Mouse (Mus musculus): Measurements from ENCODE around the gene Il34.

Il34 gene

DNA sequence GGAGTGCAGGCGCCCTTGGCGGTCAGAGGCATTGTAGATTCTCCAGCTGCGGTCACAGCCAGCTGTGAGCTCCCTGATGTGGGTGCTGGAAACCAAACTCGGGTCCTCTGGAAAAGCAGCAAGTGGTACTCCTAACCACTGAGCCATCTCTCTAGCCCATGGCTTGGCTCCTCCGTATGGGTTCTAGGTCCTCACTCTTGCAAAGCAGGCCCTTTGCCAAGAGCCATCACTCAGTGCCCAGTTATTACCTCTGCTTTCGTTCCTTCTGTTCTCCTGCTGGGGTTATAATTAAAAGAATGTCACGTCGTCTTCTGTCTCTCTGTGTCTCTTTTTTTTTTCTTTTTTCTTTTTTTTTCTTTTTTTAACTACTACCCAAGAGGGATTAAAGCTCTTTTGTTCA, 72.7 kb downstream of the Il34 start:
- no peak for DNase-seq (ENCODE audit: low spot score)

DNA sequence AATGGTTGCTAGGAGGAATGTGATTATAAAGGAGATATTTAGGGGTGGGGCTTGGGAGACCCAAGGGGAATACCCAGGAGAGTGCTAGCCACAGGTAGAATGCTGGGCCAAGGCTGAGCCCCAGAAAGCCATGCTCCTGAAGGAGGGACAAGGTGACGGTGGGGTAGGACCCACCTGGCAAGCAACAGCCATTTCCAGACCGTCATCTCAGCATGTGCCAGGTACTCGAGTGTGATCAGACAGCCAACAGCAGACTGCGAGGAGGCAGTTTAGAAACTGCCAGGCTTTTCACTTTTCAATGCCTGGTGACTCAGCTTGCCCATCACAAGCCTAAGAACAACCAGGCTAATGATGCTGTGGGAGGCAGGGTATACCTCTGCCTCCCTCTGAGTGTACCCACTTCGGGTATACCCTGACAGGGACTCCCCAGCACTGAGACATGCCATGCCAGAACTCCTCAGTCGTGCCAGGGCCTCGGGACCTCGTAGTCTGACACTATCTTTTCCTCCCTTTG, 74.3 kb downstream of the Il34 start:
- DNase-seq (ENCODE audit: low spot score), result no peak

DNA sequence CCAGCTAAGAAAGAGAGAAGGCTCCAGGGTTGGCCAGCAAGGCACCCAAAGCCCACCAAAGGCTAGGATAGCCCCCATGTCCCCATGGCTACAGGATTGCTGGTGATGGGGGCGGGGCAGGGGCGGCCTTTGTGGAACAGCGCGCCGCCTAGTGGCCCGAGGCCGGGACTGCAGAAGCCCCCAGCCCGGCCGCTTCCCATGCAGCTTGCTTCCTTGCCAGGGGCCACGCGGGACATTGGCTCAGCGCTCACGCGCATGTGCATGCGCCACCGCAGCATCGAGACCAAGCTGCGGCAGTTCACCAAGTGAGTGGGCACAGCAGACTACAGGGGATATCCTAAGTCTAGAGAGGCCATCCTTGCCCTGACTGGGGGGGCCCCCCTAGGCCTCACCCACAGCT, 78.8 kb downstream of the Il34 start:
- no peak for DNase-seq (ENCODE audit: low spot score)

DNA sequence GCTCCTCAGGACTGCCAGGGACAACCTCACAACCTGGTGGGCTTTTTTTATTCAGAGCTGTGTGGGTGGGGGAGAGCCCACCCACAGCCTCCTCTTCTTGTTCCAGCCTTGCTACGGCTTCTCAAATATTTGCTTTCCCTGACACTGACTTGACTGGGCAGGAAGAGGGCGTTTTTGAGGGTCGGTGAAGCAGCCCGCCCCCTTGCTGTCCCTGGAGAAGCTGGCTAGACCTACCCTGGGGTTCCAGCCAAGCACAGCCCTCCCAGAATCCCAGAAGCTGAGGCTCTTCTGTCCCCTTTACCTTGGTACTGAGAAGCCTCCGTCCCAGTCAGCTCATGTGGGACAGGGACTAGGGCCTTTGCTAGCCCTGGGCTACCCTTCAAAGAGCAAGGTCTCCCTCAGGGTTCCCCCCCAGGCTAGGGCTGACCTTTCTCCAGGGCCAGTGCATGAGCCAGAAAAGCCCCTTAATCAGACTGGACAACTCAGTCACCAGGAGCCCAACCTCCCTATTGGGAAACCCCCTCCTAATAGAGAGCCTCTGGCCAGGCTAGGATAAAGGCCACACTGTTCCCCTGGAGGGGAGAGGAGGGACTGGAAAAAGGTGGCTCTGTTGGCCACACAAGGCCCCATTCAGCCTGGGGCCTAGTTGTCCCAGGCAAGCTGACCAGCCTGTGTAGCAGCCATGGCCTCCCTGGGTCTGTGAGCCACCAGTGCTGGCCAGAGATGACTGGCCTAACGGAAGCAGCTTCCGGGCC, 80.5 kb downstream of the Il34 start:
- DNase-seq (ENCODE audit: low spot score), result peak; percentile 72

DNA sequence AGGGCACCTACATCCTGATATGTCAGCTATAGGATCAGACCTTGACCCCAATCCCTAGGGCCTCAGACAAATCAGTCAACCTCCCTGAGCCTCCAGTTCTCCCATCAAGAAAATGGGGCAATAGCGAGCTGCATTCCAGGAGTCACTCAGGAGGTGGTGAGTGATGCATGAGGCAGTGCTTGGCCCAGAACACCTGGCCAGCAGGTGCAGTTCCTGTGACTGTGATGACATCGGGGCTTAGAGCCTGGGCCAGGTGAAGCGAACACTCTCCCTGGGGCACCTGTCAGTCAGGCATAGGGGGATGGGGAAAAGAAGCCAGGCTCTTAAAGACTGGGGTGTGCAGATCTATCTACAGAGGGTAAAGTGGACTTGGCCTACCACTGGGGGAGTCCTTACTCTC, 81.2 kb downstream of the Il34 start:
- DNase-seq (ENCODE audit: low spot score), result no peak

DNA sequence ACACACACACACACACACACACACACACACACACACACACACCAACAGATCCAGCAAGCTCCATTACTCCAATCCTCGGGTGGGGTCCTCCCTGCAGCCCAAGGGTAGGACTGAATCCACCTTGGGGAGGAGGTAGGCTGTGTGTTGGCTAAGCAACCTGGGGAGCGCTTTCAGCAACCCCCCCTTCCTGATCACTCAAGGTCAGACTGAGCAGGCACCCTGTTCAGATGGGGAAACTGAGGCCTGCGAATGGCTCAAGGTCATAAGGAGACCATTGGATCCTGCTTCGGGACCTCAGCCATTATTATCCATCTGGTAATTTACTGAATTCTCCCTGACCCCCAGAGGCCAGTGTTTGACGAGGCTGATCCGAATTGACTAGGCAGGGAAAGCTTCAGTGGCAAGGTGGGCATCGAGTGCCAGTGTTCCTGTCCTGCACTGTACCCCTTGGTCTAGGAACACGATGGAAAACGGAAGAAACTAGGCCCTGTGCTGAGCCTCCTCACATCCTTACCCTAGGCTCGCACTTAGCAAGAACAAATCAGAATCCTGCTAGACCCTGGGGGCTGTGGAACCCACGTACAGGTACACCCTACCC, 83.2 kb downstream of the Il34 start:
- no peak for DNase-seq (ENCODE audit: low spot score)

DNA sequence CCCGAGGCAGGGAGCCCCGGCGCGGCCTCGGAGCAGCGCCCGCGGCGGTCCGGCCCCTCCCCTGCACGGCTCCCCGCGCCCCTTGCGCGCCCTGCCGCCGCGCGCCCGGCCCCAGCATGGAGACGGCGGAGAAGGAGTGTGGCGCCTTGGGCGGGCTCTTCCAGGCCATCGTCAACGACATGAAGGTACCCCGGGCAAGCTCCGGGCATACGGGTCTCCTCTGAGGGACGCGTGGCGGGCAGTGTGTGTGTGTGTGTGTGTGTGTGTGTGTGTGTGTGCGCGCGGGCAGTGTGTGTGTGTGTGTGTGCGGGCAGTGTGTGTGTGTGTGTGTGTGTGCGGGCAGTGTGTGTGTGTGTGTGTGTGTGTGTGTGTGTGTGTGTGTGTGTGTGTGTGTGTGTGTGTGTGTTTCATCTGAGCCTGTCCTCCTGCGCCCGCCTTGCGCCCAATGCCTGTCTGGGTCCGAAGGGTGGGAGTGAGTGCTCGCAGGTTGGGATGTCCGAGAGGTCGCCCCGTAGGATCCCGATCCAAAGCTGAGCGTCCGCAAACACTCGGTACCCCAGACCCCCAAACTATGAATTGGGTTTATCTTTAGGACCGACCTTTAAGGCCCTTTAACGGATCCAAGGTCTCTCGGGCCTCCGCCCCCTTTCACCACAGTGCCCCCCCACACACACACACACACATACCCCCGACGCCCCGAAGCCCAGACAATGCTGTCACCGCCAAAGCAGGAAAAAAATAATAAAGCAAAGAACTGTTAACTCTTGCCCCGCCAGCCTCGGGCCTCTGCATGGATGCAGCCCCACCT, 83.9 kb downstream of the Il34 start:
- DNase-seq (ENCODE audit: low spot score), result no peak

DNA sequence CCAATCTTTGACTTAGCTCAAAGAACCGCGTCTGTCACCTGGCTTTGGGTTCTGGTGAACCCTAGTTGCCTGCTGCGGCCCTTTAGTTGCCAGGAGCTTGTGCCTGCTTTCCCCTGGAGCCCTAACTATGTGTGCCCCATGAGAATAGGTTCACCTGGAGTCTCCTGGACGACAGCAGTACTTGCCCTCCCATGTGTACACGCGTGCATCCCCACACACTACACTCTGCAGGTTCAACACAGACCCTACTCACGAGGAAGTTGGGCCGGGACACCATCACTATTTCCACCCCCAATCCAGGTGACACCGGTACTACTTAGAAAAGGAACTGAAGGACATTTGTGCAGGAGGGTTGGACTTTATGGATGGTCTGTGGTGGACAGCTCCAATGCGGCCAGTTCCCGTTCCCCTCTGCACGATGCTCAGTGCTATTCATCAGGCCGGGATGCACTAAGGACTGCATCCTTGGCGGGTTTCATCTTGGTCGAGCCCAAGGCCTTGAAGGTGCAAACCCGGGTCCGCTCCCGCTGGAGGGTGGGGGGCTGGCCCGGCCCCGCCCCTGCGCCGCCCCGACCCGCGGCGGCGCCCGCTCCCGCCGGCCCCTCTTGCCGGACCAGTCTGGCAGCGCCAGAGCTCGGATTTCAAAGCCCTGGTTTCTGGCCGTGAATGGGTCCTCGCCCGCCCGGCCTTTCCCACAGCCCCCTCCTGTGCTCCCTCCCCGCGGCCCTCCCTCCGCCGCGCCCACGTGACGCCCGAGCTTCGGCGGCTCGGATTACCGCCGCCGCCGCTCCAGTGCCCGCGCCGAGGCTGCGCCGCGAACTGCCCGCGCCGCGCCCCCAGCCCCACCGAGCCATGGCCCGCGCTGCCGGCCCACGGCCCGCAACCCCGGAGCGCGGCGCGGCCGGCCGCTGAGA, 84.8 kb downstream of the Il34 start, which contains the start of gene Mtss1l:
Mtss1l (plus strand) TSS at position 792 of the 914 bp plus-strand sequence.
- DNase-seq (ENCODE audit: low spot score), result no peak

DNA sequence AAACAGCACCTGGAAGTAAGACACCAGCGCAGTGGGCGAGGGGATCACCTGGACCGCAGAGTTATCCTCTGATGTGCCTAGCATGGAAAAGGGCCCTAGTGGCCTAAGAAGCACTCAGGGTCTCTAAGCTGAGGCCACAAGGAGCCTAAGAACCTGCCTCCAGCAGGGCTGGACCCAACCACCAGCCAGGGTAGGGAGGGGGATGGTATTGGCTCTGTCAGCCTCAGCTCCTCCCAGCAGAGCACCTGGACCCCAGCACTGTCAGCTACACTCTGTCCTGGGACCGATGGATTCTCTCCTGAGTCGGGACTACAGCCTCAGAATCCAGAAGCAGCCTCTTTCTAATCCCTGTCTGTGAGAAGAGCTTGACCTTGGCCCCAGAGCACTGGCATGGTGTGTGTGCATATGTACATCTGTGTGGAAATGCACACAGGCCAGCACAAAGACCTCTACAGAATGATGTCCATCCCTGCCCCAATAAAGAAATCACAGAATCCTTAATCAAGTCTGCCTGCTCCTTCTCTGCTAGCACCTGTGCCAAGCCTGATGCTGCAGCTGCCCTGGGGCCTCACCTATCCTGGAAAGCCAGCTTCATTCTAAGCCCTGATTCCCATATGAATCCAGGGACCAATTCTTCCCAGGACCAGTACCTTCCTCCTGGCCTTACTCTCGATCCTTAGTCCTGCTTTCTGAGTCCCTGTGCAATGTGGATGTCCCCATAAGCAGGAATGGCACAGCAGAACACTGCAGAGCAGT, 85.6 kb downstream of the Il34 start:
- DNase-seq (ENCODE audit: low spot score), result no peak

DNA sequence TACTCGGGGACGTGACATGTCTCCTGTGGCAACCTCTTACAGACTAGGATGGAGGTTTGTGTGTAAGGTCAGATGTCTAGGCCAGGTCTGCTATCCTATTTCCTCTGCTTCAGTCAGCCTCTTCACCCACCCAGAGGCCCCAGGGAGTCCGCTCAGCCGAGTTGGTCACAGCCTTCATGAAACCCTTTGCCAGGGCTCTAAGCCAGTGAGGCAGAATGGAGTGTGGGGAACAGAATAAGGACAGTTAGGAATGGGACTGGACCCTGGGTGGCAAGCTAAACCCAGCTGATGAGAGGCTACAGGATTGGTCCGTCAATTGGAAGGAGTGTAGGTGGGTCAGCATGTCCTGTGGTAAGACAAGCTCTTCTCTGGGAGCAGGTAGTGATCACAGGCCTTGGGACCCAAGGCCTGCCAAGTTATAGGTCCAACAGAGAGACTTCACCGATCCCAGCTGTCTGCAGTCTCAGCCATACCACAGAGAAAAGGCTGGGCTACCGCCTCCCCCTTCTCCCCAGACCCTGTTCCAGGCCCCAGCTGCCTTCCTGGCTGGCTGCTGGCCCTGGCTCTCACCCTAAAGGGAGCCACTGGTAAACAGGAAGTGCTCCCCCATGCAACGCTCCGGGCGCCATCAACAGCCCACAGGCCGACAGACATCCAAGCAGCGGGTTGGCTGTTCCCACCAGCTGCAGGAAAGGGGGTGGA, 86.6 kb downstream of the Il34 start:
- DNase-seq (ENCODE audit: low spot score), result no peak

DNA sequence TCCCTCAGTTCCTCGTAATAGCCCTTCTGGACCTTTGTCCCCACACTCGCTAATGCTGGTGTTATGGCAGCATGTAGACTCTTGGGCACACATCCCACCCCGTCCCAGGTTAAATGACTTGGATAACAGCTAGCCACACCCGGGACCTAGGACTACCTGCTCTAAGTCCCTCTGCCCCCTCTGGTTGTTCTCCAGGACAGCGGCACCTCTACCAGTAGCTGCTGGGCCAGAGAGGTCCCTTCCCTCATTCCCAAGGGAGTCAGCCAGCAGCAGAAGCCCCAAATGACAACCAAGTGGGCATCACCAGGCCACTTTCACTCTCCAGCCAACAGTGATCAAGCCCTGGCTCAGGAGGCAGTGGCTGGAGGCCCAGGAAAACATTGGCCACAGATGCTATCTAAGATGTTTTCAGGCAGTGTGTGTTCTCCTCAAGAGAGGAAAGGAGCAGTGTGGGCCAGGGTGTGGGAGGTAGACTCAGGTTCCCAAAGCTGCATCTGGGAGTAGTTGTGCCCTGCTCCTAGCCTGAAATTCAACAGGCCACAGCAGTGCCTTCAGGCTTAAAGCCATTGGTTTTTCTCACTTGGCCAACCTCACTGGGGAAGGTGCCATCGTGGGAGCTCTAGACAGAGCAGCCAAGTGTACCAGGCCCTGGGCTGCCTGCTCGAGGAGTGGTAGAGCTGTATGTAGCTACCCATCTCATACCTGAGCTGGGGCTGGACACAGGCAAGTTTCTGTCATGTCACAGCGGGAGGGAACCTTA, 87.3 kb downstream of the Il34 start:
- no peak for DNase-seq (ENCODE audit: low spot score)

DNA sequence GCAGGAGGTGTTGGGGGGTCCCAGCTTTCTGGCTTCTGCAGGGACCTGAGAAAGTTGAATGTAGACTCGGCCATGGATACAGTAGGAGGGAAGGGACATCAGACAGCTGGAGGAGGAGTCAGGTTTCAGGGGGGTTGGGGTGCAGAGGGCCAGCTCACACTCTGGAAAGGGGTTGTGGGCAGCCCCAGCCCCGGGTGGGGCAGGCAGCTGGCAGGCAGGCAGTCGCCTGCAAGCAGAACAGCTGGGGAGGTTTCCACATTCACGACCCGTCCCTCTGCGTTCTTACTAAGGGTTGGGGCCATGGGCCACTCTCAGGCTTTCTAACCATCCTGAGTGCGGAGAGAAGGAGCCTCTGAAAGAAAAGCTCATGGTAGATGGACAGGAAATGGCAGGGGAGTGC, 88.6 kb downstream of the Il34 start:
- no peak for DNase-seq (ENCODE audit: low spot score)

DNA sequence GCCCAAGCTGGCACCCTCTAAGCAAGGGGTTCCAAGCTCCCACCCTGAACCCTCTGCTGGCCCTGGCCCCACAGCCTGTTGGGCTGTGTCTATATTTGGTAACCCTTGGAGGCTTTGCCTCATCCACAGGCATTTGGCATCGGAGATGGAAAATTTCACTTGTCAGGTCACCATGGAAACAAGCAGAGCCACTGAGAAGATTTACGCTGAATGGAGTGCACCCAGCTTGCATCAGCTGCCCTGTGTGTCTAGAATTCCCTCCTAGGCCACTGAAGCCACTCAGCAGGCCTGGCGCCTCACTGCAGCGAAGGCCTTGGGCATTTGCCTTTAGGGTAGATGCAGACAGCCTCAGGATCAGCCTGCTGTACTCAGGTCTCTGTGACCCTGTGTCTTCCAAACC, 89.6 kb downstream of the Il34 start:
- peak; percentile 72 for DNase-seq (ENCODE audit: low spot score)

DNA sequence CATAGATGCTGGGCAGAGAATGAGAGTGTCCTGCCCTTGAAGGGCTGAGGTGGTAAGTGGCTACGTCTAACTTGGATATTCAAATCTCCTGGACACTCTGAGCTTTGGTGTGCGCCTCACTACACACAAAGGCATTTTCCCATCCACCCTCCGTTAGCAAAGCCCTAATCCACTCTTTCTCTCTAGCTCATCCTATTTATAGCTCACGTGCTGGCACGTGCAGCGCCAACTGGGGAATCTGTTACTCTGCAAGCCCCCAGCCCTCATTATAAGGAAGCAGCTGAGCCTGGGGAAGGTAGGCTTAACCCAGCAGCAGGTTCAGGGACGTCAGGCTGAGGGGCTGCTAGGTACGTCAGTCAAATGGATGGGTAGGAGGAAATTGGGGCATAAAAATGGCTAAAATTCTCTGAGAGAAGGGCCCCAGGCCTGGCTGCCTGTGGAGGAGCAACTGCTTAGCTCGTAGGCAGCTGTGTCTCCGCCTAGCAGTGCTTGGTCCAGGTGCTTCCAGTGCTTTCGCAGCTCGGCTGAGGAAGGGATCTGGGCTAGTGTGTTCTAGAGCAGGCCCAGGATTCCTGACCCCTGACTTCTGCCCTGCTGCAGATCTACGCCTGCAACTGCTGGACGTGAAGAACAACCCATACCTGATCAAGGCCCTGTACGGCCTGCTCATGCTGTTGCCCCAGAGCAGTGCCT, 90.8 kb downstream of the Il34 start:
- DNase-seq (ENCODE audit: low spot score), result no peak

DNA sequence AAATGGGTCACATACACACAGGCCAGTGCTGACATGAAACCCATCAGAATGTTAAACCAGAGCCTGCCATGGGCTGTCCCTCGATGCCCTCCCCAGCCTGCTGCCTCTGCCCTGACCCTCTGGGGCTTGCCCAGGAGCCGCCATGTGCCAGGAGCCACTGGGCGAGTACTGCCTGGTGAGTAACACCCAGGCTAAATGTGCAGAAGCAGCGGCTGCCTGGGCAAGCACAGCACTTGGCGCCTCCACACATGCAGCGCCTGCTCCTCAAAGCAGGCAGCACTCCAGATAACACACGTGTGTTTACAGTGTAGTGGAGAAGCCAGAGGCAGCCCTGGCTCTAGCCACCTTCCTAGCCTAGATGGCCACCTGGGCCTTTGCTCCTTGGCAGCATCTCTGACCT, 92.7 kb downstream of the Il34 start:
- DNase-seq (ENCODE audit: low spot score), result no peak

DNA sequence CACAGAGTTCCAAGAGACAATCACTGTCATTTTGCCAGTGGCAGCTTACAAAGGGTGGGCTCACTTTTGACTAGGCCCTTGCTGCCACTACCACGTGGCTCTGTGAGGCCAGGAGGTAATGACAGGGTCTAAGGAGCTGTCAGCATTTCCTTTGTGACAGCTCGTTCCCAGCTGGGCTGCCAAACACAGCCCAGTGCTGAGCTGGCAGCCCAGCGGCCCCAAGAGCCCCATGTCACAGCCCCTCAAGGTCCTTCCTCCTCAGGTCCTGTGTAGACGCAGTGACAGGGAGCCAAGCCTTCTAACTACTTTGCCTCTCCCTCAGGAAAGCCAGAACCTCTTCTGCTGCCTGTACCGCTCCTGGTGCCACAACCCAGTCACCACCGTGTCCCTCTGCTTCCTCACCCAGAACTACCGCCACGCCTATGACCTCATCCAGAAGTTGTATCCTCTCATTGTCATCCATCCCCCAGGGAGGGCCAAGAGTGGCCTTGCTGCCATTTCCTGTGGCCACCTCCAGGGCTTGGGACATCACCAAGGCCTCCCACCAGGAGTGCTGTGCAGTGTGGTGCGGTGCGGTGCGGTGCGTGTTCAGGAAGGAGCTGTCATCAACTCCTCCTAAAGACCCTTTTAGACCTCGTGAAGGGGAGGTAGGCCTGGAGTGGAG, 94.3 kb downstream of the Il34 start:
- DNase-seq (ENCODE audit: low spot score), result no peak

DNA sequence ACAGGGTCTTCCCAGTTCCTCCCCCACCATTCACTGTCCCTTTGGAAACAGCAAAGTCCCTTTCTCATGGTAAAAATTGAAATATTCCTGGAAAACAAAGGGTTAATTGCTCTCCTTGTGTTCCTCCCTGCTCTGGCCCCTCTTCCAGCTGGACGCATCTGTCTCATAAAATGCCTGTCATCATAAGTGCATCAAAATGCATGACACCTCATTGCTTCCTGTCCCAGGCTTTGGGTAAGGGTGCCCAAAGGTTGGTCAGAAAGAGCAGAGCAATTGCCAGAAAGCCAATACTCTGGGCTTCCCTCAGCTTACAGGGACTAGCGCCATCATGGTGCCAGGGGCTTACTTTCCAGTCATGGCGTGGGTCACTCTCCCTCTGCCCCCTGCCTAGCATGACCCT, 95.1 kb downstream of the Il34 start:
- DNase-seq (ENCODE audit: low spot score), result no peak

DNA sequence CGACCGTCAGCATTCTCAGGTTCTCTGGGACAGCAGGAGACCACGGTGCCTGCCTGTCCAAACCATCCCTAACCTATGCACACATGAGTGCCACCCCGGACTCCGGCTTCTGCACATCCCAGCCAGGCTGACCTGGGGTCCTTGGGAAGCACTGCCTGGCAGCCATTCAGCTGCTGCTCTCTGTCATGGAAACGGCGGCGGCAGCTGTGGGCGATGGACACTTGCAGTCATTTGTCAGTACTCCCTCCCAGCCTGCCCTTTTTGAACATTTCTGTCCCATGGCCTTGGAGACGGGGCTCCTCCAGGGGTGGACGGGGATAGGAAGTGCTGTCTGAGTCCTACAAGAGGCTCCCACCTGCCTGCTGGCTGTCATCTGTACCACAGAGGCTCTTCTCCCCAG, 97.3 kb downstream of the Il34 start:
- no peak for DNase-seq (ENCODE audit: low spot score)
